Mouse (Mus musculus): Measurements from ENCODE around the gene Pin1rt1. TPM values are rescaled to one million over a fixed set of nuclear protein-coding genes. Genes with fewer than 3 reads are reported as not detected.

Pin1rt1 gene
- polyA plus RNA-seq, 1 experiment from 2014 or later, result 0.20 TPM

GRCm38 (mm10) chr2:104711585-104712485, 4.3 kb downstream of the Pin1rt1 start, which contains the start of gene Tcp11l1:
TSS of gene Tcp11l1 (minus strand) at chr2:104712169.
- Histone ChIP-seq H3K4me1 (peaks cover 24% of the 10 kb centered on the region; the same call in 1 of the 2 replicates), H3K4me3 (peak within 1 kb of the TSS; percentile 76), H3K9ac (peak within 1 kb of the TSS; percentile 68), H3K27me3 (peaks cover 7% of the 10 kb centered on the region; the same call in 1 of the 2 replicates), H3K27ac (peak within 1 kb of the TSS; percentile 90), H3K9me3 (no peaks in the 10 kb centered on the region), H3K36me3 (no peaks in the 10 kb centered on the region), H3K4me2 (peak within 1 kb of the TSS; percentile 69)
- ATAC-seq (ENCODE audit: insufficient number of reproducible peaks, low FRiP score, low TSS enrichment, low read depth), result peak; percentile 85
- WGBS, result under 1% methylated on average over 80 of the region's 99 CpGs

- Histone ChIP-seq H3K9me3 (no peaks in the 10 kb centered on the region), H3K27me3 (peaks cover 7% of the 10 kb centered on the region; the same call in 1 of the 2 replicates), H3K4me3 (peak overlapping the region; percentile 76), H3K27ac (no peak overlapping the region), H3K4me1 (peaks cover 27% of the 10 kb centered on the region; the same call in 1 of the 2 replicates), H3K9ac (no peak overlapping the region), H3K4me2 (peak overlapping the region; percentile 69), H3K36me3 (no peaks in the 10 kb centered on the region)
- WGBS, result 21% methylated on average over 6 of the region's 6 CpGs
- no peak for ATAC-seq (ENCODE audit: insufficient number of reproducible peaks, low FRiP score, low TSS enrichment, low read depth)
Observed at GRCm38 (mm10) chr2:104710670-104711370, 5.4 kb downstream of the Pin1rt1 start.

GRCm38 (mm10) chr2:104709786-104710337, 6.3 kb downstream of the Pin1rt1 start:
- WGBS, result 56% methylated on average over 6 of the region's 6 CpGs
- H3K27me3 ChIP-seq, result peaks cover 7% of the 10 kb centered on the region; the same call in 1 of the 2 replicates
- peaks cover 34% of the 10 kb centered on the region; the same call in 1 of the 2 replicates for H3K4me1 ChIP-seq
- H3K4me3 ChIP-seq, result no peak overlapping the region
- no peak for ATAC-seq (ENCODE audit: insufficient number of reproducible peaks, low FRiP score, low TSS enrichment, low read depth)
- H3K9ac ChIP-seq, result no peak overlapping the region
- no peaks in the 10 kb centered on the region for H3K36me3 ChIP-seq
- no peak overlapping the region for H3K27ac ChIP-seq
- H3K4me2 ChIP-seq, result no peak overlapping the region
- no peaks in the 10 kb centered on the region for H3K9me3 ChIP-seq

- Histone ChIP-seq H3K4me2 (no peak overlapping the region), H3K4me3 (no peak overlapping the region), H3K36me3 (no peaks in the 10 kb centered on the region), H3K9me3 (no peaks in the 10 kb centered on the region), H3K27me3 (no peaks in the 10 kb centered on the region), H3K27ac (no peak overlapping the region), H3K4me1 (0 out of 2 replicates have a peak, but pooled peaks cover 10% of the 10 kb centered on the region), H3K9ac (no peak overlapping the region)
- ATAC-seq (ENCODE audit: insufficient number of reproducible peaks, low FRiP score, low TSS enrichment, low read depth), result no peak
- WGBS, result 75% methylated on average over 3 of the region's 3 CpGs
Observed at GRCm38 (mm10) chr2:104704355-104704754, 11.8 kb downstream of the Pin1rt1 start.

- Histone ChIP-seq H3K27me3 (no peaks in the 10 kb centered on the region), H3K4me1 (0 out of 2 replicates have a peak, but pooled peaks cover 10% of the 10 kb centered on the region), H3K4me3 (no peak overlapping the region), H3K9ac (no peak overlapping the region), H3K9me3 (no peaks in the 10 kb centered on the region), H3K27ac (no peak overlapping the region), H3K36me3 (no peaks in the 10 kb centered on the region), H3K4me2 (no peak overlapping the region)
- no peak for ATAC-seq (ENCODE audit: insufficient number of reproducible peaks, low FRiP score, low TSS enrichment, low read depth)
- WGBS, result 82% methylated on average over 3 of the region's 3 CpGs
Observed at GRCm38 (mm10) chr2:104703158-104703557, 13.0 kb downstream of the Pin1rt1 start.

- WGBS, result 50% methylated on average over 11 of the region's 11 CpGs
- ATAC-seq (ENCODE audit: insufficient number of reproducible peaks, low FRiP score, low TSS enrichment, low read depth), result no peak
- H3K27ac ChIP-seq, result no peak overlapping the region
Observed at GRCm38 (mm10) chr2:104699659-104700058, 16.5 kb downstream of the Pin1rt1 start.

GRCm38 (mm10) chr2:104692551-104692950, 23.6 kb downstream of the Pin1rt1 start:
- 61% methylated on average over 2 of the region's 2 CpGs for WGBS
- Histone ChIP-seq H3K36me3 (peaks cover 8% of the 10 kb centered on the region; the same call in 1 of the 2 replicates), H3K4me1 (no peaks in the 10 kb centered on the region), H3K4me3 (no peak overlapping the region), H3K27me3 (no peaks in the 10 kb centered on the region), H3K9ac (no peak overlapping the region), H3K4me2 (no peak overlapping the region), H3K27ac (no peak overlapping the region), H3K9me3 (no peaks in the 10 kb centered on the region)
- no peak for ATAC-seq (ENCODE audit: insufficient number of reproducible peaks, low FRiP score, low TSS enrichment, low read depth)

More at GRCm38 (mm10) chr2:104699659-104700058, 16.5 kb downstream of the Pin1rt1 start:
- Histone ChIP-seq H3K27me3 (no peaks in the 10 kb centered on the region), H3K4me2 (no peak overlapping the region), H3K9me3 (no peaks in the 10 kb centered on the region), H3K4me1 (no peaks in the 10 kb centered on the region), H3K9ac (no peak overlapping the region), H3K36me3 (peaks cover 4% of the 10 kb centered on the region; the same call in 1 of the 2 replicates), H3K4me3 (no peak overlapping the region)

- Histone ChIP-seq H3K27me3 (no peaks in the 10 kb centered on the region), H3K27ac (no peak overlapping the region), H3K36me3 (0 out of 2 replicates have a peak, but pooled peaks cover 4% of the 10 kb centered on the region), H3K4me1 (no peaks in the 10 kb centered on the region), H3K4me2 (no peak overlapping the region), H3K9ac (no peak overlapping the region), H3K9me3 (no peaks in the 10 kb centered on the region), H3K4me3 (no peak overlapping the region)
- no peak for ATAC-seq (ENCODE audit: insufficient number of reproducible peaks, low FRiP score, low TSS enrichment, low read depth)
- WGBS, result 83% methylated on average over 4 of the region's 4 CpGs
Observed at GRCm38 (mm10) chr2:104690720-104691119, 25.5 kb downstream of the Pin1rt1 start.

- Histone ChIP-seq H3K9me3 (no peaks in the 10 kb centered on the region), H3K36me3 (peaks cover 8% of the 10 kb centered on the region), H3K4me3 (no peak overlapping the region), H3K27ac (no peak overlapping the region), H3K4me1 (peaks cover 2% of the 10 kb centered on the region; the same call in 1 of the 2 replicates), H3K27me3 (no peaks in the 10 kb centered on the region), H3K4me2 (no peak overlapping the region), H3K9ac (no peak overlapping the region)
- WGBS, result 82% methylated on average over 8 of the region's 8 CpGs
- ATAC-seq (ENCODE audit: insufficient number of reproducible peaks, low FRiP score, low TSS enrichment, low read depth), result no peak
Observed at GRCm38 (mm10) chr2:104688724-104689123, 27.5 kb downstream of the Pin1rt1 start.

- Histone ChIP-seq H3K9ac (no peak overlapping the region), H3K9me3 (no peaks in the 10 kb centered on the region), H3K27ac (no peak overlapping the region), H3K4me3 (no peak overlapping the region), H3K4me2 (no peak overlapping the region), H3K4me1 (peaks cover 2% of the 10 kb centered on the region; the same call in 1 of the 2 replicates), H3K27me3 (no peaks in the 10 kb centered on the region), H3K36me3 (peaks cover 12% of the 10 kb centered on the region)
- WGBS, result 79% methylated on average over 3 of the region's 3 CpGs
- no peak for ATAC-seq (ENCODE audit: insufficient number of reproducible peaks, low FRiP score, low TSS enrichment, low read depth)
Observed at GRCm38 (mm10) chr2:104688321-104688720, 27.9 kb downstream of the Pin1rt1 start.

- Histone ChIP-seq H3K27ac (no peak overlapping the region), H3K4me2 (no peak overlapping the region), H3K4me1 (peaks cover 2% of the 10 kb centered on the region; the same call in 1 of the 2 replicates), H3K9me3 (no peaks in the 10 kb centered on the region), H3K4me3 (no peak overlapping the region), H3K9ac (no peak overlapping the region), H3K27me3 (no peaks in the 10 kb centered on the region), H3K36me3 (peaks cover 21% of the 10 kb centered on the region)
- WGBS, result 67% methylated on average over 3 of the region's 3 CpGs
- ATAC-seq (ENCODE audit: insufficient number of reproducible peaks, low FRiP score, low TSS enrichment, low read depth), result no peak
Observed at GRCm38 (mm10) chr2:104687261-104687660, 28.9 kb downstream of the Pin1rt1 start.
